Mouse (Mus musculus) liver, adult 2 months (tissue): Measurements from ENCODE around the gene Shank3.

Source experiments
- CTCF ChIP-seq: fragments of 200-500 bp; IDR thresholded peaks from 2 replicates; pipeline ENCODE4 v1.5.1; 2011; ENCODE audit warnings: low read depth, low read length, control low read depth
- POLR2A ChIP-seq: fragments of 200-500 bp; IDR thresholded peaks from 2 replicates; pipeline ENCODE4 v1.6.1; 2011; ENCODE audit warnings: low read length, control low read depth; ENCODE audit not compliant: insufficient read depth; ENCODE audit errors: extremely low read depth

- TF ChIP-seq CTCF (no peak), POLR2A (no peak)
These were observed 58.0 kb downstream of the Shank3 start for GRCm38 (mm10) chr15:89557179-89557995.
